Mouse (Mus musculus) frontal cortex, postnatal 25 days (tissue): Measurements from ENCODE around the gene Fam163a.
"Not testable (repeated sequence)": the region's sequence is repeated elsewhere in the genome, so short reads cannot be mapped to it uniquely, and the experiment has no call there.

Source experiments
- DNase-seq, 2 experiments: peaks; one replicate each; pipeline ENCODE4 v3.0.0; 2022; ENCODE audit warnings: low spot score in 2 of 2

Gene Fam163a

GRCm38 (mm10) chr1:156204656-156205131 lies at the start of gene Fam163a:
TSS of gene Fam163a (minus strand) at chr1:156205026.
- DNase-seq, result no peak

DNA sequence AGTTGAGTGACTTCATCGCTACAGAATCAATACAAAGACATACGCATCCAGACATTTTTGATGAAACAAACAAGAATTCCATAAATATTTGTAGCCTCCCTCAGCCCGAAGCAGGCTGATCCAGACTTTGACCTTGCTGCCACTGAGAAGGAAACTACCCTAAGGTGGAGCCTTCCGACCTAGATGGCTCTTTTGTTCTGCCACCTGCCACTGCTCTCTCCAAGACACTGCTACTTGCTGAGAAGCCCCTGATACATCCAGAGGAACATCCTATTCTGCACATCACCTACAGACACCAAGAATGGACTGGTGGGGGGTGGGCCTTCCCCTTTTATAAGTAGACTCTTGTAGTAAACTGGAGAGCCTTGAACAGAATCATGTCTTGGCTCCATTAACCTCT lies 46.3 kb upstream of the Fam163a start:
- DNase-seq, result not testable (repeated sequence)

DNA sequence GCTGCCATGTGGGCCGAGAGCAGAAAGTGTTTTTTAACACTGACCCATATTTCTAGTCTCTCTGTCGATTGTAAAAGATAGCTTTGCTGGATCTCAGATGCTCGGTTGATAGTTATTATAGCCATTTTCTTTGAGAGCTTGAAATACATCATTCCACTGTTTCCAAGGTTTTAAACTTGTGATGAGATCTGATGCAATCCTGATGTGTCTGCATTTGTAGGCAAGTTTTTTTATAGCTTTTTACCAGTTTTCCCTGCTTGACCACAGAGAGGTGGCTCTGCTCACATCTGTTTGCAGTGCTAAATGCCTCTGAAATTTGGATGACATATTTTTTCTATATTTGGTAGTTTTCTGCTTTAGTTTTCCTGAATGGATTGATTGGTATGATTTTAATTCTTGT lies 43.1 kb upstream of the Fam163a start:
- no peak for DNase-seq

- peak; percentile 19 to 36 for DNase-seq
These were observed 37.0 kb upstream of the Fam163a start for GRCm38 (mm10) chr1:156241713-156242348.

DNA sequence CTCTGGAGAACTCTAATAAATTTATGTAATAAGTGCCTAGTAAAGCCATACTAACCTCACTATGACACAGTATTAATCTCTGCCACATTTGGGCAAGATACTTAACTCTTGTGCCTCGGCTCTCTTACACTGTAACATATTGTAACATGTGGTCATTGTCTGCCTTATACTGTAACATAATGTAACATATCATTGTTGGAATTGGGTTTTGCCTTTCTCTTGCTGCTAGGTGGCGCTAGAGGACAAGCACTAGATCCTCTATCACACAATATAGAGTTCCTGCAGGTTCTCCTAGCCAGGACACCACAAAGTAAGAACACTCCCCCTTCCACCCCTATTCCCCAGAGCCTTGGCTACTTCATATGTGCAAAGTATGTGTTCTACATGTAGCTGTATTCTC lies 36.2 kb upstream of the Fam163a start:
- DNase-seq, result no peak

DNA sequence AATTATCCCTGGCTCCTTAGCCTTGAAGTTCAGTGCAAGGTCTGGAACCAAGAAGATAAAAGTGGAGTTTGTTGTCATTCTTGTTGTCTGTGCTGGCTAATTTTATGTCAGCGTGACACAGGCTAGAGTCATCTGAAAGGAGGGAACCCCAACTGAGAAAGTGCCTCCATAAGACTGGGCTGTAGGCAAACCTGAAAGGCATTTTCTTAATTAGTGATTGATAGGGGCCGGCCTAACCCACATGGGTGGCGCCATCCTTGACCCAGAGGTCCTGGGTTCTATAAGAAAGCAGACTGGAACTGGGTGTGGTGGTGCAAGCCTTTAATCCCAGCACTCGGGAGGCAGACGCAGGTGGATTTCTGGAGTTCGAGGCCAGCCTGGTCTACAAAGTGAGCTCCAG lies 26.3 kb upstream of the Fam163a start:
- DNase-seq, result no peak

GRCm38 (mm10) chr1:156230339-156231089 lies 25.7 kb upstream of the Fam163a start:
- DNase-seq, result no peak

DNA sequence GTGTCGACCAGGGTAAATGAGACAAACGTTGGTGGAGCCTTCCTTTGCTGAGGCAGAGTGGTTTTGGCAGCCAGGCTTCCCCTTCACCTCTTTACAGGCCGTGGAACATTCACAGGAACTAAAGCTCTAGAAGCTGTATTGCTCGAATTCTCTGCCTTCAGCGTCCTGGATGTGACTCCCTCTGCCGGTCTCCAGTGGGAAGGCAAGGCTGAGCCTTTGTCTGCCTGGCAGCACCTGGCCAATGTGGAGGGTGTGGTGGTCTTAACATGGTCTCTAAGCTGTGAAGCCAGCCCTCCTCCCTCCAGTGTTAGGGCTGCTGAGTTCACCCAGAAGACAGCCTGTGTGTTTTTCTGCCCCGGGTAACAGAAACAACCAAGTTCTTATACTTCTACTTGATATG lies 24.6 kb upstream of the Fam163a start:
- peak; percentile 22 to 48 for DNase-seq

- DNase-seq, result no peak
These were observed 23.9 kb upstream of the Fam163a start for GRCm38 (mm10) chr1:156228728-156229127.

GRCm38 (mm10) chr1:156226903-156227302 lies 22.1 kb upstream of the Fam163a start:
- DNase-seq, result no peak

DNA sequence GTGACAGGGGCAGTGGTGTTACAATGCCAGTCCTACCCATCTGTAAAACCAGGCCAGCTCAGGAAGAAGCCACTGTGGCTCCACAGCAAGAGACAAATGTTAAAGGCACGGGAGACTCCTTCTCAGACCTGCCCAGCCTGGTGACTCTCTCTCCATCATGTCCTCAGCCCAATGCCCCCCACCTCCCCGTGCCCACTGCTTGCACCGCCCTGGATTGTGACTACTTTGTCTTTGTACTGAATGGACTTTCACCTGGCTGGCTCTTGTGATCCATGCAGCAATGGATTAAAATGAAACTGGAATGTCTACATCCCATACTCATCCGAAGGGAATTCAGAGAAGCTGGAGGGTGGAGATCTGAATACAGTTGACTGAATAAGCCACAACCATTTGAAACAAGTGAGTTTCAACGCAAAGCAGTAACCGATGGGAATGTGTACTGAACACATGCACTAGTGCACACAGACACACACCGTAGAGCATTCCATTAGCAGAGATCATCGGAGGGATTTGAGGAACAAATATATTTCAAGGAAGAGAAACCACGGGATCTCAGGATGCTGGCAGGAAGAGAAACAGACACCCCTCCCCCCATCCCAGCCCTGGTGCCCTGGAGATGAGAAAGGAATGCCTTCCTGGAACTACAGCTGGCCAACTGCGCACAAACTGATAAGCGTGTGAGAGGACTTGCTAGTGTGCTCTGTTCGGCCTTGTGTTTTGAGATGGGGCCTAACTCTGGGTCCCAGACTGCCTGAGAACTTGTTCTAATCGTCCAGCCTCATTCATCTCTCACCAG lies 17.6 kb upstream of the Fam163a start:
- no peak for DNase-seq

- no peak for DNase-seq
These were observed 16.5 kb upstream of the Fam163a start for GRCm38 (mm10) chr1:156221327-156221726.

GRCm38 (mm10) chr1:156218573-156218972 lies 13.7 kb upstream of the Fam163a start:
- DNase-seq, result no peak

- DNase-seq, result no peak
These were observed 13.1 kb upstream of the Fam163a start for GRCm38 (mm10) chr1:156217941-156218340.

DNA sequence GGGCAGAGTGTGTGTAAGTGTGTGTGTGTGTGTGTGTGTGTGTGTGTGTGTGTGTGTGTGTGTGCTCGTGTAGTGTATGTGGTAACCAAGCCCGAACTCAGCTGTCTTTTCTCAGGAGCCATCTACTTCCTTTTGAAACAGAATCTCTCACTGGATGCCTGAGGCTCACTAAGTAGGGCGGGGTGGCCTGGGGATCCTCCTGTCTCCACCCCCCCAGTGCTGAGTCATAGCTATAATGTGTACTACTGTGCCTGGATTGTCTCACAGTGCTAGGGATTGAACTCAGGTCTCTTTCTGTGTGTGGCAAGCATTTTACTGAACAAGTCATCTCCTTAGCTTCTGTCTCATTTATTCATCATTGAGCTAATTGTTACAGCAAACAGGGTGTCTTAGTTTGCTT lies 12.6 kb upstream of the Fam163a start:
- DNase-seq, result no peak

GRCm38 (mm10) chr1:156216249-156216648 lies 11.4 kb upstream of the Fam163a start:
- DNase-seq, result no peak

GRCm38 (mm10) chr1:156214651-156215050 lies 9.8 kb upstream of the Fam163a start:
- no peak for DNase-seq

DNA sequence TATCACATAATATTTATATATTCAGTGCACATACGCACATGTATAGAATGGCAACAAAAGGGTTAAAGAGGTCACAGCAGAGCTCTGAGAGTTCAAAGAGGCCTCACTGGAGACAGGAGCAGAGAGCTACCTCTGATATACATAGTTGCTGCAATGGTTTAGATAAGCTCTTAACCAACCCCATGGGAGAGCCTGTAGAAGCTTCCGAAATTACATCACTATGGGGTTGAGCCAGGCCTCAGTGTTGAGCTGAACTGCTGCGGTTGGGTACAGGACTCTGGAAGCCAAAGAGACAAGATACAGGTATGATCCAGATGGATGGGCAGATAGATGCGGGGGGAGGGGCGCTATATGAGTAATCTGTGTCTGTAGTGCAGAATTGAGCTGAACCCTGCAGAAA lies 8.1 kb upstream of the Fam163a start:
- no peak for DNase-seq

DNA sequence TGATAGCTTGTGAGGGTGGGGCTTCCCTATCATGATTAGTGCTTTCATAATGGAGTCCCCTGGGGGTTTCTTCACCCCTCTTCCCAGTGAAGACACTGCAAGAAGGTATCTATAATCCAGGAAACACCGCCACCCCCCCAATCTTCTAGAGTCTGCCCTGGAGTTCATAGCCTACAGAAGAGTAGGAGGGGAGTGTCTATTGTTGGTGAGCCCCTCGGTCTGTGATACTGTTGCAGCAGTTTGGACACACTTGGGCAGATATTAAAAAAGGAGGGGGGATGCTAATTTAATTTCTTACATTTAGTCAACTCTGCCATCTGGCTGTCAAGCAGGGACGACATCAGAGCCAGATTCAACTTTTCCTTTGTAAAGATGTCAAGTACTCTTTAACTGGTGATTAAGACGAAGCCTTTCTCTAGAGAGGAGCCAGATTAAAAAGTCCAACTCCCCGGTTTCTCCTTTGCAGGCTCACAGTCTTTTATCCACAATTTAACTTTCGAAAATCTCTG lies 7.0 kb upstream of the Fam163a start:
- DNase-seq, result no peak

- DNase-seq, result no peak
These were observed 338 bp upstream of the Fam163a start for GRCm38 (mm10) chr1:156205164-156205563.

GRCm38 (mm10) chr1:156203961-156204655 lies 718 bp downstream of the Fam163a start:
- no peak for DNase-seq

DNA sequence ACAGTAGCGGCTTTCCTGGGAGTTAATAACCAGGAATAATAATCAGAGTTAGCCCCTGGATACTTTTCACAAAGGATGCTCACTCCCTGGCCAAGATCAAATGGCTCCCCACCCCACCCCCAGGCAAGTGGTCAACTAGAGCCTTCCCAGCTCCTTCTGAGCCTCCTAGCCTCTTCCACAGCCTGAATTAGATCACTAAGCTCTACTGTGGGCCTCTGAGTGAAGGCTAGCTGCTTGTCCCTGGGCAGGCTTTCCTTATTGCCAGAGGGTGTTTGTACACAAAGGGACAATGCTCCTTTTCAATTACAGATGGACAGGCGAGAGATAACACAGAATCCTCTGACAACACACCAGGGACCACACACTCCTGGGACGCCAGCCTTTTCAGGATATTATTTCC lies 2.2 kb downstream of the Fam163a start:
- no peak for DNase-seq
